Mouse (Mus musculus) frontal cortex, postnatal 10 days (tissue): ENCODE measurements around the gene Ibtk.
A peak's percentile ranks its signal among the peaks of the same experiment; 100 is the strongest.
"Not testable (repeated sequence)": the region's sequence is repeated elsewhere in the genome, so short reads cannot be mapped to it uniquely, and the experiment has no call there.

ENCODE experiments used
- DNase-seq, 2 experiments: peaks; one replicate each; pipeline ENCODE4 v3.0.0; 2022; ENCODE audit warnings: low spot score in 2 of 2, mixed read lengths in 1 of 2

Ibtk gene

DNA sequence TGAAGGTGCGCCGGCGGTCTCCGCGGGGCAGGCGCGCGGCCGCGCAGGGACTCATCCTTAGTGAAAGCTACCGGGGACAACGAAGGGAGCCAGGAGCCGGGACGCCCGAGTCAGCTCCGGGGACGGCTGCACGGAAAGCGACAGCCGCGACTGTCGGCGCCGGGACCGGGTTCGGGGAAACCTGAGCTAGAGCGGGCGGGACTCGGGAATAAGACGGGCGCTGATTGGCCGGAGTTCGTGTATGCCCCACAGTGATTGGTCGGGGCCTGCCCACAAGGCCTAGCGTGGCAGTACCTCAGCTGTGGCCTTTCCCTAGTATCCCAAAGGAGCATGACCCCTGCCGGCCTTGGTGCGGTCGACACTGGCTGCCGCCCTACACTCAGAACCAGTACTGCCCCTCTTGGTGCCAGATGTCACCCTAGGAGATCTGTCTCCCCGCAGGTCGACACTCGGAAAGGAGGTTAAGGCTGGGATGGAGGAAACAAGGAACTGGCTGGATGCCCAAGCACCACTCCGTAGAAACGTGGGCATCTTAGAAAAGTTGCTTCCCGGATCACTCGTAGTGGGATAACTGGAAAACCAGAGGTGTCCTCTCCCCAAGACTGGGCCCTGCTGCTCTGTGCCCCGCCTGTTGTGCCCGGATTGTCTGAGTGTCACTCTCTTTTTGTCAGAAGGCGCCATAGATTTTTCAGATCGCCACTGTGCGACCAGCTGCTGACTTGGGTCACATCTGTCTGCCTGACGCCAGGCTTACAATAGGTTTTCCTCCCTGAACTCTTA lies at the start of gene Ibtk:
Gene Ibtk, minus strand, starts transcription at position 193 of the 780 bp plus-strand sequence.
- peak; percentile 93 to 98 for DNase-seq

DNA sequence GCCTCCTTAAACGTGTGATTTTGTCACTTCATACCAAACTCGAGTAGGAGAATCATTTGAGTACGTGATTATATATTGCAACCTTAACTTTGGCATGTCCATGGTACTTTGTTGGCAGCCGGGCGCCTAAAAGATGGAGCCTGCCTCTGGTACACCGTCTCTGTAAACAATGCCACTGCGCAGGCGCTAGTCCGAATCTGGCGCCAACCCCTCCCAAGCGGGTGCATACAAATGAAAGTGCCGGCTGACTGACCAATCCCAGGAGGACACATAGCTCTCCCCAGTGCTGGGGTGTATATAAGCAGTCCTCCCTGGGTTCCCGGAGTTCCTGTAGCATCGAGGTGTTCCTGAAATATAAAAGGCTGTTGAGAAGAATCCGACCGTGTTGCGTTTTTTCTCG lies 42.4 kb upstream of the Ibtk start:
- DNase-seq: not testable (repeated sequence)

DNA sequence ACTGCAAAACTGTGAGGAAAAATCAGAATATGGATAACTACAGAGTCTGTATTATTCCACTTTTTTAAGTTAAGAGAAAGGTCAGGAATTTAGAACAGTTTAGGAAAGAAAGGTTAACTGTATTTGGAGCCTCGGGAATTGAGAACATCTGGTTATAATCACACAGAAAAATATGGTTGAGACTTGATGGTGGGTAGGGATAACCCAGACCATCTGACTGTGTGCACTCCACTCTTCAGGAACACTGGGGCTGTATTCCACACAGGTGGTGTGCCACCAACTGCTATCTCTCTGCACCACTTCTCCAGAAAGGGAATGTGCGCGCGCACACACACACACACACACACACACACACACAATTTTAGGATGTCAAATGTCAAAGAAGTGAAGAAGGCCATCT lies 31.1 kb upstream of the Ibtk start:
- DNase-seq: no peak

DNA sequence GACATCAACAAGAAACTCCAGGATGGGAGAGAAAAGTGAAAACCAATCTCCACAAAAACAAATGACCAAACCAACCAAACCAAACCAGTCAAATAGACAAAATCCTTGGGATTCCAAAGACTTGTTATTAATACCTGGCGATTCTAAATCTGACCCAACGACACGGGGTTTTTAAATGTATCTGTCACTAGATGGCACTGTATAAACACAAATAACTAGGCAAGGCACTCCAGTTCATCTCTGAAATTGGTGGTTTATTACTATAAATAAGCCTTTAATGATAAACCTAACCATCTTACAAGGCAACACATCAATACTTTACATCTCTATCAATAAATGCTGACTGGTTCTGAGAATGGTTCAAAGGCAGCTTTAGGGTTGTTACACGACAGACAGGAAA lies 30.3 kb upstream of the Ibtk start:
- no peak for DNase-seq

DNA sequence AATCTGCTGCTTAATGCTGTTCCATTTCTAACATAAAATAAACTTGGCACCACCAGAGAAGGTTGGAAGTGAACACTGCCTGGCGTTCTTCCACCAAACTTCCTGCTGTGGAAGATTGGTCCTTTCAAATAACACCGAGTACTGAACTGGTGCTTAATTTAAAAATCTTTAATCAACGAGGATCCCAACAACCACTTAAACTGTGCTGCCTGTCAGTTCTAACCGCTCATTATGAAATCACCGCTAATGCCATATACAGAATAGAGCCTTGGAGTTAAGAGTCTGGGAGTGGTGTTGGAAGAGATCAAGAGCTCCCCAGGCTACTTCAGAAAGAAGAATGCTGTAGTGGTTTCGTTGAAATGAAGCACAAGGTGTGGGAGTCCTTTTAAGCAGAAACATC lies 28.4 kb upstream of the Ibtk start:
- no peak for DNase-seq

DNA sequence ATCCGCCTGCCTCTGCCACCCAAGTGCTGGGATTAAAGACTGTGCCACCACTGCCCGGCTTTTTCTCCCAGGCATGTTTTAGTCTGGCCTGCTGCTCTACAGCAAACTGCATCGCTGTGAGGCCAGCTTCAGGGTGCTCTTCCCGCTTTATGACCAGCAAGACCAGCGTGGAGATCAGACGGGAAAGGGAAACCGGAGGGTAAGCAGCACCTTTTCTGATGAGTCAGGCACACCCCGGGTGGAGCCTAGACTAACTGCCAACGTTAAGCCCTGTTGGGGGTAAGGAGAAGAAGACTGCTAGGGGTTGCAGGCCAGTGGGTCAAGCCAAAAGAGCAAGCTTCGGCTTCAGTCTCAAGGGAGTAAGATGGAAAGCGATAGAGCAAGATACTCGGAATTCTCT lies 23.1 kb upstream of the Ibtk start:
- DNase-seq: no peak

DNA sequence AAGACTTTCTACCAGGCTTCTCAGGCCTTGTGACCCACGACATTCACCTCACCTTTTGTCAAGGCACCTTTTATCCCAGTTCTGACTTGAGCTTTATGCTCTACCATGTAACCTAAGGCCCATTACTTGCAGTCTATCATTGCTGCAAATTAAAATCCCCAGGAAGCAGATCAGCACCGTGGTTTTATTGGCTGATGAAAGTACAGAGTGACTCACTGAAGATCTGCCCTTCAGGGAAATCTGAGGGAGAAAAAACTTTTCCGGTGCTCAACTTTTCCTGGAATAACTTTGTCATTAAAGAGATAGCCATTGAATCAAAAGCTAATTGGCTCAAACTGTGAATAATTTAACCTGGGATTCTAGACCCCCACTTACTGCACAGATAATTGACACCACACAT lies 22.3 kb upstream of the Ibtk start:
- no peak for DNase-seq

DNA sequence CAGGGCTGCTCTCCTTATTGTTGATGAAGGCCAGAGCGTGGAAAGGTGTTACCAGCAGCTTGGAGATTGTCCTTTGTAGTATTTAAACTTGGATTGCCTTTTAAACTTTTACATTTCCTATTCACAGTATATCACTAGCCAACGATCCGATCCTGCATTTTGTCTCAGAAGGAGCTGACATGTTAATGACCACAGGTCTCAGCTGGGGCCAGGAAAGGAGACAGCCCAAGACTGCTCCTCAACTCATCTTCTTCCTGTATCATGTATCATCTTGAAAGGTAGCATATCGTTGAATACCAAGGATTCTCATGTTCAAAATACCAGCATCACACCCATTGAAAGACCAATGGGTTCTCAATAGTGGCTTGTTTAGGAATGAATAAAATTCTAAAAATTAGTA lies 21.2 kb upstream of the Ibtk start:
- no peak for DNase-seq

DNA sequence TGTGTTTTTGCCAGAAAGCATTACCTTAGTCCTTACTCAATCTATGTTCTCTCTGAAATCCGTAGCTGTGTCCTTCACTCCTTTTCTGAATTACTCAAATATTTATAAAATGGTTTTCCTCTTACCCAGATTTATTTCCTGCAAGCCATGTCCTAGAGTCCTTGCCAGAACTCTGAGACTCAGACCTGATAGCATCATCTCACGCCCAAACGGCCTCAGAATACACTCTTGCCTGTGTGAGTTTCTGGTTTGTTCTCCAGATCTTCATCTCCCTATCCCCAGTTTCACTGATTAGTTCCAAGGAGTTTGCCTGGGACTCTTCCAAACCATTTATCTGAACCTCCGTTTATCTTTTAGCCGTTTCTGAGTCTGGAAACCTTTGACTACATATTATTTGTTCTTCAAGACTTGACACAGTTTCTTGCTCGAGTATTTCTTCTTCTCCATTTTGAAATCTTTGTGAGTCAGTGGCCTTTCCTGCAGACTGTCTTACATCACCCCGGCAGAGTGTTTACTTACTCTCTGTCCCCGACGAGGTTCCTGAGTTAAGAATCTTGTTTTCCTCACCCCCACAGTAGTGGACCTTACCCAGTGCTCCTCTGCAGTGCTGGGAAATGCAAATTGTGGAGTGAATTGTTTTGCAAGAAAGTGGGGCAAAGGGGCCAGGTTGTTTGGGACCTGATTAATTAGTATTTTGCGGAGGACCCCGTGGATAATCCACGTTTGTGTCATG lies 20.1 kb upstream of the Ibtk start:
- no peak for DNase-seq

DNA sequence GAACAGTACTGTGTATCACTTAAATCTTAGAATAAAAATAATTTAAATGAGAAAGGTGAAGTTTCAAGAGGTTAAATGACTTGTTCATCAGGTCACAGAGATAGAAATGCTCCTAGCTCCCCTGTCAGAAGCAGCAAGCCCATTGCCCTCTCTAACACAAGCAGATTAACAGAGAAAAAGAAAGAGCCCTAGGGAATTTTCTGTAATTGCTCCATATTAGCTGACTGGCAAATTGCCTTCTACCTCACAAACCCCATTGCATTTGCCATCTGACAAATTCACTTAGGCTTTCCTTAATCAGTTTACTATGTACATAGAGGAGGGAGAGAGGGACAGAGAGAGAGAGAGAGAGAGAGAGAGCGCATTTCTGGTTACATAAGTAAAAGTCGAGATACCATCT lies 18.1 kb upstream of the Ibtk start:
- DNase-seq: no peak

DNA sequence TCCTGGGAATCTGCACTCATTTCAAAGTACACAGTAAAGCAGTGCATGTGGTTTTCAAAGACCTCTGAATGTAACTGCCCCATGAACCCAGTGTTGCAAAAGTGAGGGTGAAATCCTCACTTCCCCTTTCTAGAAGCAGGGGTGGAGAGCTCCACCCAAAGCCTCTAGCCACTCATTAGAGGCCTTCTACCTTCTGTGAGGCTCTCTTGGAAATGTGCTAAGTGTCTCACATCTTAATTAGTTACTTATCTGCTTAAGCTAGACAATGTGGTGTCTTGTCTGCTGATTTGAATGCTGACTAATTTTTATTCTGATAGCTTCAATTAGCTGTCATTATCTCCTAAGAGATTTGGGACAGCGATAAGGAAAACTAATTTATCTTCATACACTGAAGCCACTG lies 13.3 kb upstream of the Ibtk start:
- no peak for DNase-seq

DNA sequence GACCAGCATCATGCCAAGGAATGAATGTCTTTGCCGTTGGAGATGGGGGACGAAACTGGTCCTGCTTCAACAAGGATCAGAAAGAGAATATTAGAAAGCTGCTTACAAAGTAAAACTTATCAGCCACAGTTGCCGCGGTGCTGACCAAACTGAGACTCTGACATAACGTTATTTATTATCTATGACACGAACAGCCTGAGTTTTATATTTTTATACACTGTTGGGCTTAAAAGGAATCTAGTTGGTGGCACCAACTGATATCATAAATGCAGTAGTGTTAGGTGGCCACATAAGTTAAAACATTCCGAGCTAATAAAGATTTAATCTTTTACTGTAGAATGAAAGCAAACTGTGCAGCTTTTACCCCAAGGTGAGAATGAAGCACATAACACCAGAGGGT lies 1.7 kb upstream of the Ibtk start:
- no peak for DNase-seq

DNA sequence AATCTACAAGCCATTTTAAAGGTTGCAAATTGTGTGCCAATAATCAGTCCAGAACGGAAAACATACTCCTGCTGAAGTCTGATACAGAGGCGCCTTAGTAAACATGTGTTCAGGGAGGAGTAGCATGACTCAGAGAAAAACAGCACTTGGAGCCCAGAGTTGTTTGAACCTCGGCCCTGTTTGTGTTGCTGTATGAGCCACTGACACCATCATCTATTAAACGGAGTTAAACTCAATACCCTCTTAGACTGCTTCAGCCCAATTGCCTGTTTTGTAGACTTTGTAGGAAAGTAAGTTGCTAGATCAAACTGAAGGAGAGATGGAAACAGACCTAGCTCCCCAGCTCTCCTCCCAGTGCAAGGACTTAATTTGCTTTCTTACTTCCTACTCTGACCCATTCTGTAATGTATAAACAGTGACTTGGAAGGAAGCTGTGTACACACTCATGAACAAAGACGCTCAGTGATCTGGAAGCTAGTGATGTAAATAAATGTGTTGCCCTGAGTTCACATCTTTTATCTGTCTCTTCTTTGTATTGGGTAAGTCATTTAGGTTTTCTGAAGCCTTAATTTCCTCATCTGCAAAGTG lies 882 bp upstream of the Ibtk start:
- DNase-seq: no peak

DNA sequence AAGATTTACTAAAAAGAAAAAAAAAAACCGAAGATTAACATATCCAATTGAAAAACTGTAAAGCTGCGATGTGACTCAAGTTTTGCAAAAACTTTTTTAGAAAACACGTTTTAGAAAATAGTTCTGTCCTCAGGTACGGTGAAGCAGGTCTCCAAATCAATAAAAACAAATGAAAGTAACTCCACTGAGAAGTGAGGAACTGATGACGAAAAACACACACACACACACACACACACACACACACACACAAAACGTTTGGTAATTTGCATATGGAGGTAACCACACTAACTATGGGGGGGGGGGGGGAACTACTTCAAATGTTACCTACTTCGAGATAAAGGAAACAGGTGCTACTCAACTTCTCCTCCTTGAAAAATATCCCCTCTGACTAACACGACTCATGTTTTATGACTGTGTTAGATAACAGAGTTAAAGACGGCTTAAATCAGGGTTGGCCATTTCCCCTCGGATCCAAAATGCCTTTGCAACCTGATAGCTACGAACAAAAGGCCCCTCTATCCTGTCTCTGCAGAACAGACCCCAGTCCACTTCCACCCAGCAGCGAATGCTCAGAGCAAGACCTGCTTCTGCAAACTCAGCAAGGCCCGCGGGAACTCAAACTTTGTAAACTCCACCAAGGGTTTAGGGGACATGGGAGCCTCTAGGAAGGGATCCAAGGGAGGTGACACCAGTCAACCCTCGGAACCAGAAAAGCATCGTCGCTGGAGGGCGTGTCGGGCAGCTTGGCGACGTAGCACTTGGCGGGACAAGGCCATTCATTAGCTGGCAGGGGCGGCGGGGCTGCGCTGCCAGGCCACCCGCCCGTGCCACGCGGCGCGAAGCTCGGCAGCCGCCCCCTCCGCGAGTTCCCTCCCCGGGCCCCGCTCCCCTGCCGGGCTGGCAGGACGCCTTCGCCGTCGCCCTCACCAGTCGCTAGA lies 661 bp downstream of the Ibtk start:
- peak; percentile 65 to 70 for DNase-seq

DNA sequence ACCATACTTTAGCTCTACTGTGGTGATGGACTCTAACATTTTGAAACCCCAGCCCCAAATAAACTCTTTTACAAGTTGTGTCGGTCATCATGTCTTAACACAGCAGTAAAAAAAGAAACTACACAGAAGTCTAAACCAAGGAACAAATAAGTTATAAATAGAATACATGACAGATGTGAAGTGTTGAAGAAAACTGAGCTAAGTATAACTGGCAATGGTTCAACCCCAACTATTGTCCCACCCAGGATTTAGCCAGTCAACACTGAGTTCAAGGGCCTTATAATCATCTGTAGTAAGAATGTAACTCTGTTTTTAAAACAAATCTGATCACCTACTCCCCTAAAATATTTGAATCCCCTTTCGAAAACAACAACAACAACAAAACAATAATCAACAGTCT lies 3.6 kb downstream of the Ibtk start:
- no peak for DNase-seq

DNA sequence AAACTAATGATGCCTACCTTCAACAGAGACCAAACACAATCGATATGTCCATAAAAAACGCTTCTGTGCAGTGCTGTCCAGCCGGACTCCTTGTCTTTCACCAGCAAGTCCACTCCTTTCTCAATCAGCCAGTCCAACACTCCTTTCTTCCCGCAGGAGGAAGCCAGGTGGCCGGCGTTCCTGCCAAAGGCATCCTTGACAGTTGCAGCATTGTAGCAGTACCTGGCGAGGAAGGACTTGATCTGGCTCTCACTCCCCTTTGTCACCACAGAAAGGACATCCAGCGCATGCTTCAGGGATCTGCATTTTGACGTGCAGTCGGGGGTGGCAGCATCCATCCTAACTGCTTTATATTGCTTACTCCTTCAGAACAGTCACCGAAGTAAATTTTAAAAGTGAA lies 5.8 kb downstream of the Ibtk start:
- no peak for DNase-seq

DNA sequence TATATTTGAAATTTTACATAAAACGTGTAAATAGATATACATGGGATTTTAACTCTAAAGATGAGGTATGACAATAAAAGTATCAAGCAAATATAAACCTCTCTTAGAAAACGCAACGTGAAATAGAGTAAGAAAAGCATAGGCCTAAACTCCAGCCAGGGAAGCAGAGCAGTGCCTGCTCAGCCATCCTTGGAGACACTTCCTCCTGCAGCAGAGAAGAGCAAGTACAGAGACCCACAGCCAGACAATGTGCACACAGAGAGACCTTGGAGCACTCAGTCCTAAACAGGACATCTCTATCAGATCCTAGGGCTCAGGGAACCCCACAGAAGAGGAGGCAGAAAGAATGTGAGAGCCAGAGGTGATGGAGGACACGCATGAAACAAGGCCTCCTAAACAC lies 7.0 kb downstream of the Ibtk start:
- DNase-seq: no peak

DNA sequence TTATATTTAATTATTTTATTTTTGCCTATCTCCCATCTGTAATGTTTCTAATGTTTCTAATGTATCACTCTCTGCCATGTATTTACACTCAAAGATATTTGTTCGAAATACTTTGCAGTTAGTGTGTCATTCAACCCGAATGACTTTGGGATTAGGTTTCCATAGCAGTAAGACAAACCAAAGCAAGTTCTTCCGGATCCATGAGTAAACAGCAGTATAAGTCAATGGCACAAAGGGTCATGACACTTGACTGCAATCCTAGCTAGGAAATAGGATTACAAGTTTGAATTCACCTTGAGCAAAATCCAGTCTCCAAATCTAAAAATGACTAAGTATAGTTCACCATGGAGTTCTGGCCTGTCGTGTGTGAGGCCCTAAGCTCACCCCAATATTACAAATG lies 9.9 kb downstream of the Ibtk start:
- DNase-seq: no peak

DNA sequence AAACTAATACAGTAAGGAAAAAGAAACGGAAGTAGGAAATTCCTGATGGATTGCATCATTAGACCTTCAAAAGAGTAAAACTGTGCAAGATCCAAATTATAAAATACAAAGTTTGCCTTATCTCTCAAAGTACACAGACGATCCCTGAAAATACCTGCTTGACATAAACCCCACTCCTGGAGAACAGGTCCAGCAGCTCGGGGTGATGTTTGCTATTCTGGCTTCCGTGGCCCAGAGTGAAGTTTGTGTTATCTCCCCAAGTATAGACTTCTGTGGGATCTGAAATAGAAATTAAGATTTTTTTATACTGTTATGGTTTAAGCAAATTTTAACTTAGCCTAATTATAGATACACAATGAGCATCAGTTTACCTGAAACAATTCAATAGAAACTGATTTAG lies 14.3 kb downstream of the Ibtk start:
- no peak for DNase-seq

DNA sequence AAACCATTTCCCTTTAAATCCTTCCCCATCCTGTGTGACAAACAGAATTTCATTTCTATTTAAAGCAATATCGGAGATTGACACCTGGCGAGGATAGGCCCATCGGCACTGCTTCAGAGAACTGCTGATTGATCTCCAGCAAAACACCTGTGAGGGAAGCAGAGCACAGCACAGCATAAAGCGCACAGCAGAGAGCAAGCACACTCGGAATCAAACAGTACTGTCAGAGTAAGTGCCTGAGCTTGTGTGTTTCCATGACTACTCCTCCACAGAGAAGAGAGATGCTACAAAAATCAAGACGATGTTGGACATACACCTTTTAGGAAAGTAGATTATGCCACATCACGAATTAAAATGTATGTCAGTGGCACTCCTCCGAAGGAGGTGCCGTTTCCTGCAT lies 25.1 kb downstream of the Ibtk start:
- no peak for DNase-seq

DNA sequence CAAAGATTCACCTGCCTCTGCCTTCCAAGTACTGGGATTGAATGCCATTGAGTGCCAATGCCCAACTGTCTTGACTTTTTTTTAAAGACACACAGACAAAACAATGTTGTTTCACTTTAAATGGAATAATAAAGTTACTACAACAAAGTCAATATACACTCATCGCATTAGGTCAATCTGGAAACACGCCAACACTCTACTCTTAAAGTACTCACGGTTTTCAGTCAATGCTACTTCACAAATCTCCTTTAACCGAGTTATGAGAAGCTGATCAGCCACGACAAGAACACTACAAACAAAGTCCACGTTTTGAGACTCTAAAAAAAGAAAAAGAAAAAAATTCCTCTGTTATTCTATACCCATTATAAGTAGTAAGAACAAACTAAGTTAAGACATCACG lies 31.8 kb downstream of the Ibtk start:
- DNase-seq: no peak

DNA sequence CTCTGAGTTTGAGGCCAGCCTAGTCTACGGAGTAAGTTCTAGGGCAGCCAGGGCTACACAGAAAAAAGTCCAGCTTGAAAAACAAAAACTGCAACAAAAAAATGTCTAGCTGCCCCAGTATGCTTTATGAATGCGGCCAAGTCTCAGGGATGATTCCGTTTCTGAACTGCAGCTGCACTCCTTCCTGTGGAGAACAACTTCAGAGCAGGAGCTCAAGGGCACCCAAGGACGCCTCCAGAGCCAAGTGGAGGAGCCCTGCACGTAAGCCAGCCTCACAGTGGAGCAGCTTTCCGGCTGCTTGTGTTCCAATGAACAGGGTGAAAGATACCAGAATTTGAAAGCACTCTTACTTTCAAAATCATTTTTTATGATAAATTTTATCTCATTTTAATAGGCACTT lies 41.8 kb downstream of the Ibtk start:
- DNase-seq: no peak
